Mouse (Mus musculus) right cerebral cortex, adult 2 months (tissue): ENCODE measurements around the gene Fam24b.

ENCODE experiments used
- DNase-seq, 2 experiments: peaks; one replicate each; pipeline ENCODE4 v3.0.0; 2021 to 2022; ENCODE audit warnings: low spot score in 2 of 2

The Fam24b gene

GRCm38 (mm10) chr7:131329416-131329815, at the start of gene Fam24b:
TSS of gene Fam24b (minus strand) at chr7:131329516.
- no peak for DNase-seq

DNA sequence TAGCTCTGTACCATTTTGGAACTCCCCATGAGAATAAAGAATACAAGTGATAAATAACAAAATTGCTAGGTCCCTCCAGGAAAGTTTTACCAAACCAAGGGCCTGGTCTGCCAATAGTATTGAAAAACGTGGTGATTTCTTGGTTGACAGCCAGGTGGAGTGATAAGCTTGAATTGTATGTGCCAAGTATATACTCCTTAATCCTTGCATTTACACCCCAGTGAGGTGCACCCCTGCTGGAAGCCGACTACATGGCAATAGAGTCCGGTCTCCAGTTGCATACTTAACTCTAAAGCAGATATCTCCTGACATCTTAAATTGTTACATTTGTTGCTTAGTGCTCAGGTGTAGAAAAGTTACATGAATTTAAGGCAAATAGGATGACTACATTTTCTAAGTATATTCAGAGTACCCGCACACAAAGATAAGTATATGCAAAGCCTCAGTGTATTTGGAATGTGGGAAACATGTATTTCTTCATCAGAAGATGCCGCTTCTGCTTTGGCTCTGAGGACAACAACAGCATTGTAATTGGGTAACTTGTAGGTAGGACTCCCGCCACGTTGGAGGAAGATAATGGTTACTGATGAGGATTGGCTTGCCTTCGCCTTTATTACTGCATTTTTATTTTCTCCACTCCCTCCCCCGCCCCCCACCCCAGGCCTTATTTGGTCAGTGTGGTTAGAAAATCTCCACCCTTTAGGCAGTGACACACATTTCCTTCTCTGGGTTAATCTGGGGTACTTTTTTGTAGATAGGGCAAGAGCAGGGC, 42.8 kb upstream of the Fam24b start:
- no peak for DNase-seq

- DNase-seq = no peak
These were observed 42.1 kb upstream of the Fam24b start for GRCm38 (mm10) chr7:131371470-131371860.

GRCm38 (mm10) chr7:131370648-131371469, 41.5 kb upstream of the Fam24b start, which contains the start of gene Pstk:
TSS of gene Pstk (plus strand) at chr7:131371141.
- peak; percentile 87 to 92 for DNase-seq

- no peak for DNase-seq
These were observed 34.8 kb upstream of the Fam24b start for GRCm38 (mm10) chr7:131364131-131364530.

DNA sequence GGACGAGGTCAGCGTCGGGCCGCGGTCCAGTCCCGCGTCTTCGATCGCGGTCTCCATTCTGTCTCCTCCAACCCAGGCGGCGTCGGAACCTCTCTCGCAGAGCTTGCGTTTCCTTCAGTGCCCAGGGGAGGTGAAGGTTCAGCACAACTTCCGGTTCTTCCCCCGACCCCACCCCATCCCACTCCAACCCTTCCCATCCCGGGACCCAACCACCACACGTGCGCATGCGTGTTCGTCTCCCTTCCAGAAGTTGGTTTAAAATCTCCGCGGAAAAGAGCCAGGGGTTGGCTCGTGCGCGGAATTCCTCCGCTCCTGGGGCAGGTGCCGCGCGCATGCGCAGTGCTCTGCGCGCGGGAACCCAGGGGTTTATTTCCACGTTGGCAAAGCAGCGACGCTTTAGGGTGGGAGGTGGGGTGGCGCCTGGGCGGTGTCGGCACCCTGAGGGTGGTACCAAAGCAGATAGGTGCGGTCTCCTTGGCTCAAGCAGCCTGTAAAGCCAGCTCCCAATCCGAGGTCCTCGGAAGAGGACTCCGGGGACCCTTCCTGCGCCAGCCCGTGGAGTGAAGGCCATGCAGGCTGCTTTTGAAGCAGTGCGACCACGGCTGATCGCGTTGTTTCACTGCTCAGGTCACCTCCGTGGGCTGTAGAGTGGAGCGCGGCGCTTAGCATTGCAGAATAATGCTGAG, 33.4 kb upstream of the Fam24b start, which contains the start of gene 2310057M21Rik:
TSS of gene 2310057M21Rik (minus strand) at position 145 of the 686 bp plus-strand sequence.
- peak; percentile 93 to 94 for DNase-seq

GRCm38 (mm10) chr7:131362269-131362614, 32.9 kb upstream of the Fam24b start:
- DNase-seq = no peak

- no peak for DNase-seq
These were observed 26.8 kb upstream of the Fam24b start for GRCm38 (mm10) chr7:131356105-131356504.

DNA sequence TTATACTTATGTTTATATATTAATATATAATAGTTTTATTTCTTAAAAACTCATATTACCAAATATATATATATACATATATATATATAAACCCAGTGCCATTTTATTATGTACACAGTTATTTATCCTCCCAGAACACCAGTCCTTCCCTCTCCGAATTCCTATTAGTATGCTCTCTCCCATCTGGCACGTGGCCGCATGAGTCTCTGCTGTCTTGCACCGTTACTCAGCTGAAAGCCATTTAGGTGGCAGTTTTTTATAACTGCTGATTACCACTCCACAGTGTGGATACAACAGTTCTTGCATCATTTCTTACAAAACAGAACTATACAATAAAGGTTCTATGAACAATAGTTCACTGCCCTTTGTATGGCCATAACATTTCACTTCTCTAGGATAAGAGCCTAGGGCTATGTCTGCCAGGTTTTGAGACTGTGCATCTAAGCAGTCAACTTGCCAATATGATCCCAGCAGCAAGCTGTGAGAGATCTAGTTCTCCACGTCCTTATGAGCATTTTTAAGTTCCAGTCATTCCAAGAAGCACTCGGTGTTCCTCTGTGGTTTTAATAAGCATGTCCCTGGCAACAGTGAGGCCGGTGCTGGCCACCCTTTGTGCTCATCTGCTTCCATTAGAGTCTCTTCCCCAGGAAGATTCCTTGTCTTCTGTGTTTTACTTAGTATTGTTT, 16.7 kb upstream of the Fam24b start:
- DNase-seq = no peak

DNA sequence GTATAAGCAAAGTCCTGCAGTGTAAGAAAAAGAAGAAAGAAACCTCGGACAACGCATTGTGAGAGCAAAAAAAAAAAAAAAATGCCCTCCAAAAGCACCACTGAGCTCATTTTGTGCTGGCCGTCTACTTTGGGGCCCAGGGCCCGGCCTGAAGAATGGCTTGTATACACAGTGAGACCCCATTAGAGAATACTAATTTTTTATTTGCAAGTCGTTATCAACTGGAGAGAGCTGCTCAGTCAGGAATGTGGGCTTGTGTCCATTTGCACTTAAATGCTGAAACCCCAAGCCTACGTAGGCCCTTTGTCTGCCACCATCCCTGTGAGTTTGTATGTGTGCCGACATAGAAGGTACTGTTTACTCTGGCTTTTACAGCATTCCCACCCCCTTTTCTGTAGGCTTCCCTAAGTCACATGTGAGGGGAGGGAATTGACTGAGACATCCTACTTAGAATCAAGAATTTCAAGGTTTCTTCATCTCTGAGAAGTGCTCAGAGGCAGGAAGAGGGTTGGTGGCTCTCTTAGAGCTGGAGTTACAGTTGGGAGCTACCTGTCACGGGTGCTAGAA, 8.3 kb upstream of the Fam24b start:
- DNase-seq = no peak

DNA sequence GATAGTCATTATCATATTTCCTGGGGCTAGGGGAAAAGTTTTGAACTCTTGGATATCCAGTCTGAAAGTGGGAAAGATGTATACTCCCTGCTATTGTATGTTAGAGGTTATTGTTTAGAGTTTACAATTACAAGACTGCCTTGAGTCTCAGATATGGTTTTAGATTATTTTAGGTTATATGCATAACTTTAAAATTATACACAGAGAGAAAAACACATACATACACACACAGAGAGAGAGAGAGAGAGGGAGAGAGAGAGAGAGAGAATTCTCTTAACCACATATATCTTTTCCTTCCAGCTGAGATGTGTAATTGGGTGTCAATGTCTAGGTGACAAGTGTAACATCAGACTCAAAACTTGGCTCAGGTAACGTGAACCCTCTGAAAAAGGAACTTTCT, 4.2 kb upstream of the Fam24b start, which contains the start of gene Fam24a:
TSS of gene Fam24a (plus strand) at position 301 of the 400 bp plus-strand sequence.
- DNase-seq = no peak

DNA sequence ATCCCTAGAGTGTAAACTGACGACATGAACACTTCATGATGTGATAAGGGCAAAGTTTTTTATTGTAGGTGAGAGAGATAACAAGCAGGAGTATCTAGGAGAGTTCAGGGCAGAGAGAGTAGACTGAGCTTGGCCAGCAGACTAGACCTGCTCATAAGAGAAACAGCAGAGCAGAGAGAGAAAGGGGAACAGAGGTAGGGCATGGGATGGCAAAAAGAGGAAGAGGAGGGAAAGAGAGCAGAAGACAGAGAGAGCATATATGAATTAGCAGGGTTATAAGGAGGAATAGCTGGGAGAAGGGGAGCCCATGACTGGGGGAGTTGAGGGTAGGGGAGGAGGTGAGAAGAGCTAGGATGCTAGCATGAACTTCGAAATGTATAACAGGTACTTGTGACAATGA, 2.4 kb upstream of the Fam24b start:
- no peak for DNase-seq

DNA sequence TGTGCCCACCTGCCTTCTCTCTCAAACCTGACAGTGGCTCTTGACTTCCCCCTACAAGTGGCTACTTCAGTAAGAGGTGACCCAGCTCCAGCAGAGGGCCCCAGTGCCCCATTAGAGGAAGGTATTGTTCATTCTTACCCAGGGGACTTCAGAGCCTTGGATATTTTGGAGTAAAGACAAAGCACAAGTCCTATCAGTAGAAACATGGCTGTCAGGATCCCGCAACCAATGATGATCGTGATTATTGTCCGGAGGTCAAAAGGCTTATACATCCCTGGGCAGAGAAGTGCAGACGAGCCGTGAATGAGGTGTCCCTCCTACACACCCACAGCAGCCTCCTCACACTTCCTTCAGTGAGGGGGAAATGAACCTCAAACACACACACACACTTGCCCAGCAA, 2.3 kb downstream of the Fam24b start:
- no peak for DNase-seq

- DNase-seq = no peak
These were observed 7.1 kb downstream of the Fam24b start, which contains the start of gene Cuzd1 for GRCm38 (mm10) chr7:131322192-131322591. TSS of gene Cuzd1 (minus strand) at chr7:131322292.

DNA sequence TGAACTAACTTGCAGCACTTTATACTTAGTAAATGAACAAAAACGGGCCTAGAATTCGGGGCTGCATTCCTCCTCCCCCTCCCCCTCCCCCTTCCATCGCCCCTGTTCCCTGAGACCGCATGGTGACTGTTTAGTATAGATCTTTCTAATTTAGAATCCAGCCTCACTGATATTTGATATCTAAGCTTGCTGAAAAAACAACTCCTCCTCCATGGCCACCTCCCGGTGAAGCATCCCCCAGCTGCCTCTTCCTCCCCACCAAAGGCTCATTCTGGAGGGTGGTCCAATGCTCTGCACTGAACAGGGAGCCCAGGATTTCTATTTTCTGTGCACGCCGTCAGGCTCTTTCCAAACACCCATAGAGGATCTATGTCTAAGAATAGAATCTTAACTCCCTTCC, 11.0 kb downstream of the Fam24b start:
- no peak for DNase-seq

GRCm38 (mm10) chr7:131317587-131317986, 11.7 kb downstream of the Fam24b start:
- no peak for DNase-seq

- DNase-seq = no peak
These were observed 14.8 kb downstream of the Fam24b start for GRCm38 (mm10) chr7:131314493-131314892.

- no peak for DNase-seq
These were observed 22.6 kb downstream of the Fam24b start for GRCm38 (mm10) chr7:131306733-131307132.

DNA sequence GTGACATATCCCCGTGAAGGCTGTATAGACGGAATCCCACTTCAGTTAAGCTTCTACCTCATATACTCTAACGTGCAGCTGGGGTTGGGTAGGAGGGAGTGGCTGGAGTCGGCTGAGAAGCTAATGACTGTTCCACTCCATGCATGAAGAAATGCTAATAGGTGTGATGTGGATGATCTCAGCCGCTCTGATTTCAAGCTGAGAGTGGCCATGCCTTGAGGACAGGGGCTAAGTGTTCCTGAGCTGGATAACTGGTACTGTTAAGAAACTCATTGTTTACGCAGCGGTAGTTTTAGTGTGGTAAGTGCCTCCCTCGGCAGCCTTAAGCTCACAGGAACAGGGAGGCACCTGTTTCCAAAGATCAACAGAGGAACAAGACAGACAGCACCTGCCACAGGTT, 26.0 kb downstream of the Fam24b start:
- no peak for DNase-seq

DNA sequence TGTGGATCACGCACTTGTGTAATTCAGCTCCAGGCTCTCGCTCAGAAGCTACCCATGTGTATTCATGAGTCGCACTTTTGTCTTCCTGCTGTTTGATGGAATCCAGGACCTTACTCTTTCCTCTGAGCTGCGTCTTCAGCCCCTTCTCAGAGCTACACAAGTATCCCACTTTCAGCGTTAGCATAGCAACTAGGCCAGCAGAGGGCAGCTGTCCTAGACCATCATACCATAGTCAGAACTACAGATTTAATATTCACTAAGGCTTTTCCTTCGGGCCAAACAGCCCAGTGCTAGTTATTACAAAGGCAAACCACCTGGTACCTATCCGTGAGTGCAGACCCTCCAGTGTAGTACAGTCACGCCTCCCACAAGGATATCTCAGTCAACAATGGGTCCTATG, 32.2 kb downstream of the Fam24b start:
- DNase-seq = no peak
